Mouse (Mus musculus) liver, embryonic 14.5 days (tissue): Measurements from ENCODE around the gene Ppfia2.

Source experiments
- CTCF ChIP-seq: IDR thresholded peaks from 2 replicates; pipeline ENCODE4 v1.5.1; 2016; ENCODE audit warnings: antibody characterized with exemption, low read depth, control low read depth
- EP300 ChIP-seq: IDR thresholded peaks from 2 replicates; pipeline ENCODE4 v1.6.1; 2016; ENCODE audit warnings: antibody characterized with exemption, low read depth

DNA sequence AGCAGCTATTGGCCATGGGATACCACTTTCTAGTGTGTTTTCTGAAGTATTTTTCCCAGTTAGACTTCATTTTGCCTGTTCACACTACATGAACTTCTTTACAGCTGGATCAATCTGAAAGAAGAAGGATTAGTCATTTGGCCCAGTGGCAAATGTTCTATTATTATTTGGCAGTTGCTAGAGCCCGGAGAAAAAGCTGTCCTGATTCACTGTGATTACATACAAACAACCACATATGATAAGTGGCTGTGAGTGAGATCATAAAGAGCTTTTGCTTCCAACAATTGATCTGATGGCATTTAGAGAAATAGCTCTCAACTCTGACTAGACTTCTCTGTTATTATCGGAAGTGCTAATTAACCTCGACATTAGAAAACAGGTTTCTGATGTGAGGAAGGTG, 440.0 kb downstream of the Ppfia2 start:
- TF ChIP-seq CTCF (no peak), EP300 (no peak)
